Mouse (Mus musculus): ENCODE results near the gene Slc27a5.

DNA sequence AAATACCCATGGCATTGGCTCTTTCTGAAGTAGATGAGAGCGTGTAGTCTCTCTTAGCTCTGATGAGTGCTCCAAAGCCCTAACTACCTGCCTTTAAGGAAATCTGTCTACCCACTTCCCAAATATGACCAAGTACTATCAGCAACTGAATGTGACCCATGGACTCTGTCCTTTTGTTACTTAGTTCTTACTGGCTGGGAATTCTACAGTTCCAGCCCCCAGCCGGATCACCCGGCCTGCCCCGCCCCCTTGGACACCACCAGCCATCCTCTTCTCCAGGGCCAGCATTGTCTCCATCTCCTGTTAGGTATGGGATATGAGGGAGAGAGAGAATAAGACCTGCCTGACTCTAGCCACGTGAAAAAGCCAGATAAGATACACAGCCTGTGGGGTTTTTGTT lies at the start of gene Slc27a5:
- TF ChIP-seq CTCF (IDR thresholded peaks at IDR 0.05; ENCODE audit: insufficient read depth, low read length): no peak
- TF ChIP-seq POLR2A (IDR thresholded peaks at IDR 0.05; ENCODE audit: borderline replicate concordance, extremely low read depth, low read depth, low read length): no peak

All from lung, adult 2 months (tissue).